Mouse (Mus musculus): ENCODE results near the gene Hmx1. TPM values are rescaled to one million over a fixed set of nuclear protein-coding genes. Genes with fewer than 3 reads are reported as not detected.

Gene Hmx1
- polyA plus RNA-seq, 2 experiments: not detected

- Histone ChIP-seq H3K9me3 (ENCODE audit: control insufficient read depth, low read length) (no peaks in the 10 kb centered on the region), H3K27ac (no peak overlapping the region), H3K9ac (replicated peaks) (no peak overlapping the region), H3K27me3 (ENCODE audit: control insufficient read depth, insufficient read depth, low read length) (peaks cover 97% of the 10 kb centered on the region), H3K36me3 (replicated peaks; ENCODE audit: control insufficient read depth, insufficient read depth, low read depth) (no peaks in the 10 kb centered on the region), H3K4me3 (ENCODE audit: insufficient read depth in 1 of 2, low read depth in 2 of 2, low read length in 2 of 2) (0 out of 4 replicates have a peak overlapping the region, but pooled peaks of 1 of the 2 experiments have one; percentile 3), H3K4me2 (ENCODE audit: low read depth) (peak overlapping the region; percentile 18; the same call in 1 of the 2 replicates), H3K4me1 (replicated peaks; ENCODE audit: control insufficient read depth in 2 of 2, insufficient read depth in 2 of 2, low read length in 1 of 2) (no peaks in the 10 kb centered on the region)
- no peak for ATAC-seq (ENCODE audit: insufficient read depth)
- no peak for TF ChIP-seq CTCF (IDR thresholded peaks at IDR 0.05; ENCODE audit: low read depth)
- no peak for TF ChIP-seq EP300 (IDR thresholded peaks at IDR 0.05; ENCODE audit: low read depth)
- 1% methylated on average over 82 of the region's 88 CpGs for WGBS (ENCODE audit: insufficient replicate concordance)
- no peak for DNase-seq (ENCODE audit: low read depth in 3 of 3, low spot score in 3 of 3)
Measured at GRCm38 (mm10) chr5:35391656-35392333, 2.9 kb downstream of the Hmx1 start.

DNA sequence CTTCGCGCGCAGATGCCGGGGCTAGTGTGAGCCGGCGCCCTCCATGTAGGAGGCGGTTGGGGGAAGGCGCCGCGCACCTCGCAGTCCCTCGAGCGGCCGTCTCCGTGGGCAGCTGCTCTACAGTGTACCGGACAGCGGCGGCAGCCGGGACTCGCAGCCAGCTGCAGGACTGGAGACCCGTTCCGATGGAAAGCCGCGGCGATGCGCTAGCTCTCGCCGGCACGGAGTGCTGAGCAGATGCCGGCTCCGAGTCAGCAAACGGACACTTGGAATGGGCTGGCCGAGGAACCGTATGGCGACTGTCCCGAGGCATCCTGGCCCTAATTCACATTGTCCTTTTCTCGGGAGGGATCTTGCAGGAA lies 3.4 kb downstream of the Hmx1 start:
- no peak overlapping the region; the same call in 1 of the 2 replicates for H3K4me2 ChIP-seq (ENCODE audit: low read depth)
- no peaks in the 10 kb centered on the region for H3K4me1 ChIP-seq (replicated peaks; ENCODE audit: control insufficient read depth in 2 of 2, insufficient read depth in 2 of 2, low read length in 1 of 2)
- H3K9me3 ChIP-seq (ENCODE audit: control insufficient read depth, low read length): no peaks in the 10 kb centered on the region
- no peak for DNase-seq (ENCODE audit: low read depth in 3 of 3, low spot score in 3 of 3)
- H3K4me3 ChIP-seq (ENCODE audit: insufficient read depth in 1 of 2, low read depth in 2 of 2, low read length in 2 of 2): no peak overlapping the region
- H3K9ac ChIP-seq (replicated peaks): no peak overlapping the region
- TF ChIP-seq EP300 (IDR thresholded peaks at IDR 0.05; ENCODE audit: low read depth) (no peak), CTCF (IDR thresholded peaks at IDR 0.05; ENCODE audit: low read depth) (no peak)
- no peak for ATAC-seq (ENCODE audit: insufficient read depth)
- peaks cover 97% of the 10 kb centered on the region for H3K27me3 ChIP-seq (ENCODE audit: control insufficient read depth, insufficient read depth, low read length)
- no peaks in the 10 kb centered on the region for H3K36me3 ChIP-seq (replicated peaks; ENCODE audit: control insufficient read depth, insufficient read depth, low read depth)
- 1% methylated on average over 37 of the region's 37 CpGs for WGBS (ENCODE audit: insufficient replicate concordance)
- H3K27ac ChIP-seq: no peak overlapping the region

- no peak overlapping the region for H3K9ac ChIP-seq (replicated peaks)
- H3K4me2 ChIP-seq (ENCODE audit: low read depth): no peak overlapping the region
- no peak overlapping the region for H3K4me3 ChIP-seq (ENCODE audit: insufficient read depth in 1 of 2, low read depth in 2 of 2, low read length in 2 of 2)
- H3K27me3 ChIP-seq (ENCODE audit: control insufficient read depth, insufficient read depth, low read length): peaks cover 97% of the 10 kb centered on the region
- H3K4me1 ChIP-seq (replicated peaks; ENCODE audit: control insufficient read depth in 2 of 2, insufficient read depth in 2 of 2, low read length in 1 of 2): no peaks in the 10 kb centered on the region
- WGBS (ENCODE audit: insufficient replicate concordance): 5% methylated on average over 9 of the region's 9 CpGs
- TF ChIP-seq CTCF (IDR thresholded peaks at IDR 0.05; ENCODE audit: low read depth): no peak
- no peak for TF ChIP-seq EP300 (IDR thresholded peaks at IDR 0.05; ENCODE audit: low read depth)
- no peaks in the 10 kb centered on the region for H3K36me3 ChIP-seq (replicated peaks; ENCODE audit: control insufficient read depth, insufficient read depth, low read depth)
- no peaks in the 10 kb centered on the region for H3K9me3 ChIP-seq (ENCODE audit: control insufficient read depth, low read length)
- ATAC-seq (ENCODE audit: insufficient read depth): no peak
- no peak for DNase-seq (ENCODE audit: low read depth in 3 of 3, low spot score in 3 of 3)
- H3K27ac ChIP-seq: no peak overlapping the region
Measured at GRCm38 (mm10) chr5:35395566-35396440, 6.9 kb downstream of the Hmx1 start.

GRCm38 (mm10) chr5:35396976-35397641 lies 8.2 kb downstream of the Hmx1 start:
- ATAC-seq (ENCODE audit: insufficient read depth) (no peak), DNase-seq (ENCODE audit: low read depth in 3 of 3, low spot score in 3 of 3) (no peak)
- Histone ChIP-seq H3K9me3 (ENCODE audit: control insufficient read depth, low read length) (no peaks in the 10 kb centered on the region), H3K4me2 (ENCODE audit: low read depth) (no peak overlapping the region), H3K36me3 (replicated peaks; ENCODE audit: control insufficient read depth, insufficient read depth, low read depth) (no peaks in the 10 kb centered on the region), H3K4me3 (ENCODE audit: insufficient read depth in 1 of 2, low read depth in 2 of 2, low read length in 2 of 2) (no peak overlapping the region), H3K4me1 (replicated peaks; ENCODE audit: control insufficient read depth in 2 of 2, insufficient read depth in 2 of 2, low read length in 1 of 2) (no peaks in the 10 kb centered on the region), H3K9ac (replicated peaks) (no peak overlapping the region), H3K27me3 (ENCODE audit: control insufficient read depth, insufficient read depth, low read length) (peaks cover 96% of the 10 kb centered on the region), H3K27ac (no peak overlapping the region)
- TF ChIP-seq EP300 (IDR thresholded peaks at IDR 0.05; ENCODE audit: low read depth) (no peak), CTCF (IDR thresholded peaks at IDR 0.05; ENCODE audit: low read depth) (no peak)
- WGBS (ENCODE audit: insufficient replicate concordance): 2% methylated on average over 56 of the region's 57 CpGs
